Mouse (Mus musculus) lung, embryonic 15.5 days (tissue): Measurements from ENCODE around the gene Fgg. TPM values are rescaled to one million over a fixed set of nuclear protein-coding genes. Genes with fewer than 3 reads are reported as not detected.

Experiments
- ATAC-seq: fragments of 200-750 bp; cut with Nextera tagmentation; 2 replicates; pipeline ENCODE4 v1.8.0; 2017; ENCODE audit warnings: moderate number of reproducible peaks, borderline replicate concordance; ENCODE audit not compliant: low FRiP score, low TSS enrichment; ENCODE audit errors: extremely low read depth
- H3K27ac ChIP-seq: fragments of 300-500 bp; sonication (generic); 2 replicates; pipeline ENCODE4 v1.5.1; 2015; ENCODE audit warnings: moderate library complexity, mild to moderate bottlenecking, inconsistent platforms
- H3K27me3 ChIP-seq: fragments of 300-500 bp; sonication (generic); 2 replicates; pipeline ENCODE4 v1.6.1; 2015; ENCODE audit warnings: inconsistent platforms
- H3K36me3 ChIP-seq: fragments of 300-500 bp; sonication (generic); 2 replicates; pipeline ENCODE4 v1.6.1; 2015; ENCODE audit warnings: inconsistent platforms
- H3K4me1 ChIP-seq: fragments of 300-500 bp; sonication (generic); 2 replicates; pipeline ENCODE4 v1.6.1; 2015; ENCODE audit warnings: inconsistent platforms
- H3K4me2 ChIP-seq: fragments of 300-500 bp; sonication (generic); 2 replicates; pipeline ENCODE4 v1.6.1; 2015; ENCODE audit warnings: inconsistent platforms, mild to moderate bottlenecking, moderate library complexity
- H3K4me3 ChIP-seq: fragments of 300-500 bp; sonication (generic); 2 replicates; pipeline ENCODE4 v1.5.1; 2015; ENCODE audit warnings: mild to moderate bottlenecking, inconsistent platforms
- H3K9ac ChIP-seq: fragments of 300-500 bp; sonication (generic); 2 replicates; pipeline ENCODE4 v1.6.1; 2015; ENCODE audit warnings: inconsistent platforms
- H3K9me3 ChIP-seq: fragments of 300-500 bp; sonication (generic); 2 replicates; pipeline ENCODE4 v1.6.1; 2016; ENCODE audit warnings: inconsistent platforms
- WGBS: fragments of 180-500 bp; shearing (Covaris S2); methylation state at CpG from one replicate; pipeline ENCODE4 v1.1.7; 2015; 5-methylcytosine and 5-hydroxymethylcytosine counted together
- polyA plus RNA-seq: library from polyadenylated mRNA; unstranded; fragments of >200 nt; fragmentation: Nextera tagmentation; extraction: Ambion mirVana; gene quantifications from 2 replicates; pipeline ENCODE4 v1.2.1, GENCODE M21; 2015

Fgg gene
- polyA plus RNA-seq, 1 experiment from 2014 or later: 0.76 TPM

- ATAC-seq: no peak
- no peak overlapping the region for H3K9ac ChIP-seq
- no peak overlapping the region for H3K4me3 ChIP-seq
- H3K27ac ChIP-seq: no peak overlapping the region
- no peaks in the 10 kb centered on the region for H3K9me3 ChIP-seq
- 87% methylated on average over 9 of the region's 9 CpGs for WGBS
- no peak overlapping the region for H3K4me2 ChIP-seq
- no peaks in the 10 kb centered on the region for H3K4me1 ChIP-seq
- H3K27me3 ChIP-seq: no peaks in the 10 kb centered on the region
- H3K36me3 ChIP-seq: no peaks in the 10 kb centered on the region
These were observed 20.2 kb downstream of the Fgg start for GRCm38 (mm10) chr3:83027546-83028251.

- no peaks in the 10 kb centered on the region for H3K36me3 ChIP-seq
- WGBS: 89% methylated on average over 4 of the region's 4 CpGs
These were observed 22.8 kb downstream of the Fgg start for GRCm38 (mm10) chr3:83030331-83030730.

GRCm38 (mm10) chr3:83032746-83033308 is 25.3 kb downstream of the Fgg start:
- no peak for ATAC-seq
- Histone ChIP-seq H3K4me3 (no peak overlapping the region), H3K4me2 (no peak overlapping the region), H3K4me1 (no peaks in the 10 kb centered on the region), H3K9me3 (no peaks in the 10 kb centered on the region), H3K36me3 (no peaks in the 10 kb centered on the region), H3K27ac (no peak overlapping the region), H3K27me3 (no peaks in the 10 kb centered on the region), H3K9ac (no peak overlapping the region)
- 54% methylated on average over 13 of the region's 13 CpGs for WGBS

More at GRCm38 (mm10) chr3:83030331-83030730, 22.8 kb downstream of the Fgg start:
- H3K9ac ChIP-seq: no peak overlapping the region
- H3K27ac ChIP-seq: no peak overlapping the region
- H3K4me1 ChIP-seq: no peaks in the 10 kb centered on the region
- ATAC-seq: no peak
- H3K9me3 ChIP-seq: no peaks in the 10 kb centered on the region
- H3K4me3 ChIP-seq: no peak overlapping the region
- no peaks in the 10 kb centered on the region for H3K27me3 ChIP-seq
- no peak overlapping the region for H3K4me2 ChIP-seq

- Histone ChIP-seq H3K4me3 (no peak overlapping the region), H3K36me3 (no peaks in the 10 kb centered on the region), H3K4me2 (no peak overlapping the region), H3K4me1 (no peaks in the 10 kb centered on the region), H3K27me3 (no peaks in the 10 kb centered on the region), H3K27ac (no peak overlapping the region), H3K9me3 (no peaks in the 10 kb centered on the region), H3K9ac (no peak overlapping the region)
- WGBS: 70% methylated on average over 8 of the region's 8 CpGs
- no peak for ATAC-seq
These were observed 26.3 kb downstream of the Fgg start for GRCm38 (mm10) chr3:83033801-83034200.

- 46% methylated on average over 2 of the region's 2 CpGs for WGBS
- H3K27me3 ChIP-seq: no peaks in the 10 kb centered on the region
- no peaks in the 10 kb centered on the region for H3K36me3 ChIP-seq
- no peaks in the 10 kb centered on the region for H3K9me3 ChIP-seq
- H3K4me1 ChIP-seq: no peaks in the 10 kb centered on the region
- H3K27ac ChIP-seq: no peak overlapping the region
- ATAC-seq: no peak
- no peak overlapping the region for H3K9ac ChIP-seq
- no peak overlapping the region for H3K4me3 ChIP-seq
- H3K4me2 ChIP-seq: no peak overlapping the region
These were observed 31.3 kb downstream of the Fgg start for GRCm38 (mm10) chr3:83038865-83039264.

- 55% methylated on average over 4 of the region's 4 CpGs for WGBS
These were observed 32.1 kb downstream of the Fgg start for GRCm38 (mm10) chr3:83039666-83040065.

GRCm38 (mm10) chr3:83042451-83042850 is 34.9 kb downstream of the Fgg start:
- no peaks in the 10 kb centered on the region for H3K4me1 ChIP-seq
- 83% methylated on average over 5 of the region's 5 CpGs for WGBS
- no peak overlapping the region for H3K4me2 ChIP-seq
- H3K9me3 ChIP-seq: no peaks in the 10 kb centered on the region
- no peaks in the 10 kb centered on the region for H3K36me3 ChIP-seq
- H3K27ac ChIP-seq: no peak overlapping the region
- H3K4me3 ChIP-seq: no peak overlapping the region
- no peak overlapping the region for H3K9ac ChIP-seq
- no peak for ATAC-seq
- H3K27me3 ChIP-seq: no peaks in the 10 kb centered on the region

More at GRCm38 (mm10) chr3:83039666-83040065, 32.1 kb downstream of the Fgg start:
- Histone ChIP-seq H3K27ac (no peak overlapping the region), H3K4me2 (no peak overlapping the region), H3K27me3 (no peaks in the 10 kb centered on the region), H3K4me3 (no peak overlapping the region), H3K36me3 (no peaks in the 10 kb centered on the region), H3K9ac (no peak overlapping the region), H3K4me1 (no peaks in the 10 kb centered on the region), H3K9me3 (no peaks in the 10 kb centered on the region)
- ATAC-seq: no peak

- no peak overlapping the region for H3K4me3 ChIP-seq
- no peak for ATAC-seq
- H3K9ac ChIP-seq: no peak overlapping the region
- WGBS: 81% methylated on average over 11 of the region's 11 CpGs
- no peaks in the 10 kb centered on the region for H3K4me1 ChIP-seq
- no peaks in the 10 kb centered on the region for H3K36me3 ChIP-seq
- no peak overlapping the region for H3K27ac ChIP-seq
- no peak overlapping the region for H3K4me2 ChIP-seq
- H3K27me3 ChIP-seq: no peaks in the 10 kb centered on the region
- H3K9me3 ChIP-seq: no peaks in the 10 kb centered on the region
These were observed 39.1 kb downstream of the Fgg start for GRCm38 (mm10) chr3:83046649-83047048.

GRCm38 (mm10) chr3:83049680-83050079 is 42.2 kb downstream of the Fgg start, which contains the start of gene Fgb:
Gene Fgb (minus strand): TSS chr3:83049863.
- 74% methylated on average over 8 of the region's 8 CpGs for WGBS
- no peak for ATAC-seq
- no peak within 1 kb of the TSS for H3K4me2 ChIP-seq

GRCm38 (mm10) chr3:83050661-83051060 is 43.1 kb downstream of the Fgg start:
- Histone ChIP-seq H3K27me3 (no peaks in the 10 kb centered on the region), H3K9me3 (no peaks in the 10 kb centered on the region), H3K36me3 (no peaks in the 10 kb centered on the region), H3K9ac (no peak overlapping the region), H3K4me2 (no peak overlapping the region), H3K27ac (no peak overlapping the region), H3K4me3 (no peak overlapping the region), H3K4me1 (no peaks in the 10 kb centered on the region)
- 58% methylated on average over 5 of the region's 5 CpGs for WGBS
- no peak for ATAC-seq

More at GRCm38 (mm10) chr3:83049680-83050079, 42.2 kb downstream of the Fgg start, which contains the start of gene Fgb:
- H3K9ac ChIP-seq: no peak within 1 kb of the TSS
- H3K27me3 ChIP-seq: no peaks in the 10 kb centered on the region
- H3K36me3 ChIP-seq: no peaks in the 10 kb centered on the region
- H3K4me1 ChIP-seq: no peaks in the 10 kb centered on the region
- no peak within 1 kb of the TSS for H3K27ac ChIP-seq
- H3K9me3 ChIP-seq: no peaks in the 10 kb centered on the region
- no peak within 1 kb of the TSS for H3K4me3 ChIP-seq

GRCm38 (mm10) chr3:83052102-83052501 is 44.6 kb downstream of the Fgg start:
- WGBS: 73% methylated on average over 5 of the region's 5 CpGs
- ATAC-seq: no peak

GRCm38 (mm10) chr3:83053126-83053525 is 45.6 kb downstream of the Fgg start:
- H3K36me3 ChIP-seq: peaks cover 9% of the 10 kb centered on the region
- no peak for ATAC-seq
- H3K4me1 ChIP-seq: peaks cover 9% of the 10 kb centered on the region
- no peak overlapping the region for H3K4me2 ChIP-seq
- no peak overlapping the region for H3K27ac ChIP-seq
- H3K4me3 ChIP-seq: no peak overlapping the region
- no peaks in the 10 kb centered on the region for H3K27me3 ChIP-seq
- 85% methylated on average over 7 of the region's 7 CpGs for WGBS
- H3K9ac ChIP-seq: no peak overlapping the region
- H3K9me3 ChIP-seq: no peaks in the 10 kb centered on the region

More at GRCm38 (mm10) chr3:83052102-83052501, 44.6 kb downstream of the Fgg start:
- Histone ChIP-seq H3K4me3 (no peak overlapping the region), H3K4me1 (peaks cover 9% of the 10 kb centered on the region), H3K9ac (no peak overlapping the region), H3K36me3 (peaks cover 3% of the 10 kb centered on the region), H3K27me3 (no peaks in the 10 kb centered on the region), H3K27ac (no peak overlapping the region), H3K4me2 (no peak overlapping the region), H3K9me3 (no peaks in the 10 kb centered on the region)
